Mouse (Mus musculus) embryonic facial prominence, embryonic 15.5 days (tissue): ENCODE measurements at regions not wholly inside any gene's neighbourhood (a gene's known extent, or its start where the extent isn't known, plus 50 kb on each side); places are given as distances from the start of the nearest gene placed in this dataset.

Experiments
- ATAC-seq: fragments of 200-750 bp; cut with Nextera tagmentation; 2 replicates; pipeline ENCODE4 v1.8.0; 2017; ENCODE audit warnings: low read depth, moderate TSS enrichment; ENCODE audit not compliant: insufficient number of reproducible peaks, low FRiP score, low TSS enrichment
- H3K27ac ChIP-seq: fragments of 300-500 bp; sonication (generic); replicated peaks from 2 replicates; pipeline ENCODE4 v1.5.1; 2015; ENCODE audit warnings: mild to moderate bottlenecking, inconsistent platforms
- H3K27me3 ChIP-seq: fragments of 300-500 bp; sonication (generic); 2 replicates; pipeline ENCODE4 v1.6.1; 2015; ENCODE audit warnings: inconsistent platforms
- H3K36me3 ChIP-seq: fragments of 300-500 bp; sonication (generic); 2 replicates; pipeline ENCODE4 v1.6.1; 2015; ENCODE audit warnings: mild to moderate bottlenecking, inconsistent platforms
- H3K4me1 ChIP-seq: fragments of 300-500 bp; sonication (generic); 2 replicates; pipeline ENCODE4 v1.6.1; 2015; ENCODE audit warnings: inconsistent platforms
- H3K4me2 ChIP-seq: fragments of 300-500 bp; sonication (generic); replicated peaks from 2 replicates; pipeline ENCODE4 v1.6.1; 2015; ENCODE audit warnings: mild to moderate bottlenecking, inconsistent platforms
- H3K4me3 ChIP-seq: fragments of 300-500 bp; sonication (generic); replicated peaks from 2 replicates; pipeline ENCODE4 v1.5.1; 2015; ENCODE audit warnings: mild to moderate bottlenecking, inconsistent platforms
- H3K9ac ChIP-seq: fragments of 300-500 bp; sonication (generic); 2 replicates; pipeline ENCODE4 v1.6.1; 2015; ENCODE audit warnings: inconsistent platforms
- H3K9me3 ChIP-seq: fragments of 300-500 bp; sonication (generic); replicated peaks from 2 replicates; pipeline ENCODE4 v1.6.1; 2016; ENCODE audit warnings: inconsistent platforms
- WGBS: fragments of 180-500 bp; shearing (Covaris S2); methylation state at CpG from one replicate; pipeline ENCODE4 v1.1.7; 2015; 5-methylcytosine and 5-hydroxymethylcytosine counted together

GRCm38 (mm10) chr9:98791709-98792108, 50.6 kb upstream of the Prr23a1 start:
- Histone ChIP-seq H3K4me1 (no peaks in the 10 kb centered on the region), H3K9ac (no peak overlapping the region), H3K36me3 (no peaks in the 10 kb centered on the region), H3K4me3 (no peak overlapping the region), H3K27ac (no peak overlapping the region), H3K4me2 (no peak overlapping the region), H3K27me3 (no peaks in the 10 kb centered on the region), H3K9me3 (no peaks in the 10 kb centered on the region)
- ATAC-seq = no peak
- WGBS = 53% methylated on average over 4 of the region's 4 CpGs

GRCm38 (mm10) chr9:98773651-98774185, 68.6 kb upstream of the Prr23a1 start:
- Histone ChIP-seq H3K4me2 (no peak overlapping the region), H3K9me3 (no peaks in the 10 kb centered on the region), H3K27ac (no peak overlapping the region), H3K36me3 (no peaks in the 10 kb centered on the region), H3K27me3 (no peaks in the 10 kb centered on the region), H3K4me1 (no peaks in the 10 kb centered on the region), H3K9ac (no peak overlapping the region), H3K4me3 (no peak overlapping the region)
- ATAC-seq = no peak
- 53% methylated on average over 5 of the region's 5 CpGs for WGBS

GRCm38 (mm10) chr9:98773212-98773611, 69.1 kb upstream of the Prr23a1 start:
- Histone ChIP-seq H3K36me3 (no peaks in the 10 kb centered on the region), H3K9ac (no peak overlapping the region), H3K27ac (no peak overlapping the region), H3K9me3 (no peaks in the 10 kb centered on the region), H3K4me2 (no peak overlapping the region), H3K27me3 (no peaks in the 10 kb centered on the region), H3K4me1 (no peaks in the 10 kb centered on the region), H3K4me3 (no peak overlapping the region)
- 71% methylated on average over 11 of the region's 11 CpGs for WGBS
- ATAC-seq = no peak

GRCm38 (mm10) chr9:98754764-98755163, 87.5 kb upstream of the Prr23a1 start:
- H3K4me2 ChIP-seq = no peak overlapping the region
- no peak overlapping the region for H3K9ac ChIP-seq
- whole genome bisulfite sequencing = 80% methylated on average over 4 of the region's 4 CpGs
- no peaks in the 10 kb centered on the region for H3K36me3 ChIP-seq
- no peaks in the 10 kb centered on the region for H3K27me3 ChIP-seq
- H3K9me3 ChIP-seq = no peaks in the 10 kb centered on the region
- no peaks in the 10 kb centered on the region for H3K4me1 ChIP-seq
- no peak overlapping the region for H3K27ac ChIP-seq
- no peak for ATAC-seq
- no peak overlapping the region for H3K4me3 ChIP-seq

GRCm38 (mm10) chr9:98753356-98753953, 88.8 kb upstream of the Prr23a1 start:
- 71% methylated on average over 6 of the region's 6 CpGs for WGBS
- no peaks in the 10 kb centered on the region for H3K27me3 ChIP-seq
- no peak overlapping the region for H3K4me2 ChIP-seq
- no peaks in the 10 kb centered on the region for H3K9me3 ChIP-seq
- H3K36me3 ChIP-seq = no peaks in the 10 kb centered on the region
- H3K4me3 ChIP-seq = no peak overlapping the region
- no peak overlapping the region for H3K9ac ChIP-seq
- H3K4me1 ChIP-seq = no peaks in the 10 kb centered on the region
- no peak overlapping the region for H3K27ac ChIP-seq
- ATAC-seq = no peak; the same call in 1 of the 2 replicates

- no peak overlapping the region for H3K9ac ChIP-seq
Observed at GRCm38 (mm10) chr9:98743785-98744184, 98.5 kb upstream of the Prr23a1 start.

GRCm38 (mm10) chr9:98727276-98727860, 114.9 kb upstream of the Prr23a1 start:
- no peaks in the 10 kb centered on the region for H3K36me3 ChIP-seq
- no peak overlapping the region for H3K4me2 ChIP-seq
- WGBS = 29% methylated on average over 5 of the region's 5 CpGs
- no peak overlapping the region for H3K9ac ChIP-seq
- no peak overlapping the region for H3K4me3 ChIP-seq
- no peak overlapping the region for H3K27ac ChIP-seq
- no peaks in the 10 kb centered on the region for H3K27me3 ChIP-seq
- no peaks in the 10 kb centered on the region for H3K9me3 ChIP-seq
- 0 out of 2 replicates have a peak, but pooled peaks cover 4% of the 10 kb centered on the region for H3K4me1 ChIP-seq
- ATAC-seq = no peak

More at GRCm38 (mm10) chr9:98743785-98744184, 98.5 kb upstream of the Prr23a1 start:
- H3K4me2 ChIP-seq = no peak overlapping the region
- H3K27ac ChIP-seq = no peak overlapping the region
- ATAC-seq = no peak
- no peaks in the 10 kb centered on the region for H3K27me3 ChIP-seq
- no peaks in the 10 kb centered on the region for H3K4me1 ChIP-seq
- H3K36me3 ChIP-seq = no peaks in the 10 kb centered on the region
- H3K9me3 ChIP-seq = no peaks in the 10 kb centered on the region
- no peak overlapping the region for H3K4me3 ChIP-seq

GRCm38 (mm10) chr9:98726638-98727037, 115.7 kb upstream of the Prr23a1 start:
- no peaks in the 10 kb centered on the region for H3K27me3 ChIP-seq
- no peak overlapping the region for H3K27ac ChIP-seq
- 0 out of 2 replicates have a peak, but pooled peaks cover 4% of the 10 kb centered on the region for H3K4me1 ChIP-seq
- peak; percentile 19; the same call in 1 of the 2 replicates for ATAC-seq
- H3K36me3 ChIP-seq = no peaks in the 10 kb centered on the region
- H3K9me3 ChIP-seq = no peaks in the 10 kb centered on the region
- no peak overlapping the region for H3K9ac ChIP-seq
- 26% methylated on average over 5 of the region's 5 CpGs for WGBS
- H3K4me3 ChIP-seq = no peak overlapping the region
- no peak overlapping the region for H3K4me2 ChIP-seq

- Histone ChIP-seq H3K9me3 (no peaks in the 10 kb centered on the region), H3K9ac (no peak overlapping the region), H3K4me1 (0 out of 2 replicates have a peak, but pooled peaks cover 4% of the 10 kb centered on the region), H3K4me2 (no peak overlapping the region), H3K4me3 (no peak overlapping the region), H3K27me3 (no peaks in the 10 kb centered on the region), H3K27ac (no peak overlapping the region), H3K36me3 (no peaks in the 10 kb centered on the region)
- no peak for ATAC-seq
- WGBS = 39% methylated on average over 3 of the region's 3 CpGs
Observed at GRCm38 (mm10) chr9:98722885-98723284, 119.4 kb upstream of the Prr23a1 start.

- Histone ChIP-seq H3K27me3 (no peaks in the 10 kb centered on the region), H3K9ac (no peak overlapping the region), H3K27ac (no peak overlapping the region), H3K4me2 (no peak overlapping the region), H3K4me1 (no peaks in the 10 kb centered on the region), H3K4me3 (no peak overlapping the region), H3K9me3 (no peaks in the 10 kb centered on the region), H3K36me3 (no peaks in the 10 kb centered on the region)
- no peak for ATAC-seq
- 81% methylated on average over 5 of the region's 5 CpGs for WGBS
Observed at GRCm38 (mm10) chr9:98721381-98721780, 119.9 kb upstream of the Mrps22 start.

- no peaks in the 10 kb centered on the region for H3K9me3 ChIP-seq
Observed at GRCm38 (mm10) chr9:98717701-98718270, 116.3 kb upstream of the Mrps22 start.

More at GRCm38 (mm10) chr9:98717701-98718270, 116.3 kb upstream of the Mrps22 start:
- H3K27ac ChIP-seq = no peak overlapping the region
- WGBS = 62% methylated on average over 11 of the region's 11 CpGs
- H3K4me3 ChIP-seq = no peak overlapping the region
- H3K9ac ChIP-seq = no peak overlapping the region
- H3K4me2 ChIP-seq = no peak overlapping the region
- no peak for ATAC-seq
- H3K27me3 ChIP-seq = no peaks in the 10 kb centered on the region
- H3K36me3 ChIP-seq = no peaks in the 10 kb centered on the region
- no peaks in the 10 kb centered on the region for H3K4me1 ChIP-seq
